Mouse (Mus musculus): ENCODE data around the gene Stxbp1.
"Not testable (repeated sequence)": the region's sequence is repeated elsewhere in the genome, so short reads cannot be mapped to it uniquely, and the experiment has no call there.

The Stxbp1 gene

DNA sequence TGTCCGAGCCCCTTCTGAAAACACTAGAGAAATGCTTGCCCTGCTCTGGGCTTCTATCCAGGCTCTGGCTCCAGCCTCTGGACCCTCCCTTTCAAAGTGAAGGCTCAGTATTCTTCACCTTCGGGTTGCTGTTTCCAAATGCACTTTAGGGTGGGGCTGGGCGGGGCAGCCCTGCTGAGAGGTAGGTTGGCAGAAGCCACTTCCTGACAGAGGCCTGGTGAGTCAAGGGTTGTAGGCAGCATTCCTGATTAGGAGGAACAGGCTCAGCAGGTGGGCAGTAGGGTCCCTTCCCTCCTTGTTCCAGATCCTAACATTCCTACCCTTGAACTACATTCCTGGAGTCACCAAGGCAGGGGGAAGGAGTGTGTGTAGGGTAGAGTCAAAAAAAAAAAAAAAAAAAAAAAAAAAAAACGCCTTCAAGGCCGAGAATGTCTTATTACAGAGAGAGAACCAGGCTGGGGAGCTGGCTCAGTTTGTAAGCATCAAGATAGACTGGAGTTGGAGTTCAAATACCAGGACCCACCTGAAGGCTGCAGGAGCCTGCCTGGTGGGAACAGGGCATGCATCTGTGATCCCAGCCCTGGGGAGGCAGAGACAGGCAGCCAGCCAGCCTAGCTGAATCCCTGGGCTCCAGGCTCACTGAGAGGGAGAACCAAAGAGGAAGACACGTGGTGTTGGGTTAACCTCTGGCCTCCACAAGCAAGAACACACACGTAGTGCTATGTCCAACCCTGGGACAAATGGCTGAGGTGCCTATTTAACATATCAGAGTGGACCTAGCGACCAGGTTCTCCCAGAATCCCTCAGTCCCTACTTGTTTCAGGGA is 23.4 kb upstream of the Stxbp1 start:
- DNase-seq, result no peak

DNA sequence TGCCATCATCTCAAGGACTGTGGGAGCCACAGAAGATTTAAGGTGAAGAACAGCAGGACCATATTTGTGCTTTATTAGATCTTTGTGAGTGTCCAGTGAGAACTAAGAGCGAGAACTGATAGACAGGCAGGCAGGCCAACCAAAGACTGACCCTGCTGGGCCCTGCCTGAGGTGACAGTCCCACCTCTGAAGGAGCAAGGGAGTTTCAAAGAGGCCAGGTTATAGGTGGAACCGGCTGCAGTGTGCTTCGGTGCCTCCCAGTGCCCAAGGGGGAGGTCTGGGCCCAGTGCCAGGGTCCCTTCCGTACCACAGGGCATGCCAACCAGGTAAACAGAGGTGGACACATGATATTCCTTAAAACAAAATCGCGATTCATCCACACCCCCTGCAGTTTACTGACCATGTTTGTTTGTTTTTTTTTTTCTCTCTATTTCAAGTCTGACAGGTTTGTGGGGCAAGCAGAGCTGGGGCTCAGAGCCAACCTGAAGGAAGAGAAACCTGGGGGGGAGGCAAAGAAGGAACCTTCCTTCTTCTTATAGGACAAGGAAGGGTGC is 22.8 kb upstream of the Stxbp1 start:
- no peak for DNase-seq

DNA sequence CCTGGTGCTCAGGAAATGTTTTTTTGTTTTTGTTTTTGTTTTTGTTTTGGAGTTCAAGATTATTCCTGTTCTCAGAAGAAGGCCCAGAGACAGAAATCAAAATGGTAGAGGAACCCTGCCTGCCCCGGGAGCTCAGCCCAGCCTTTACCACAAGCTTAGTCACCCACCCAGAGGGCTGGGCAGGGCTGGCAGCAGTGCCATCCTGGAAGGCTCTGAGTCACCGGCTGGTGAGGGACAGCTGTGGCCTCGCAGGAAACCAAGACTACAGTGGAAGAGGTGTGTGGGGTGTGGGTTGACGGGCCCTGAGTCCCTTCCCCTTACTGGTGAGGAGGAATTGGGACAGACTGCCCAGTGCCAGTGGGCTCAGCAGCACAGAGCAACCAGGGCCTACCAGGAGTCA is 20.3 kb upstream of the Stxbp1 start:
- DNase-seq, result no peak

DNA sequence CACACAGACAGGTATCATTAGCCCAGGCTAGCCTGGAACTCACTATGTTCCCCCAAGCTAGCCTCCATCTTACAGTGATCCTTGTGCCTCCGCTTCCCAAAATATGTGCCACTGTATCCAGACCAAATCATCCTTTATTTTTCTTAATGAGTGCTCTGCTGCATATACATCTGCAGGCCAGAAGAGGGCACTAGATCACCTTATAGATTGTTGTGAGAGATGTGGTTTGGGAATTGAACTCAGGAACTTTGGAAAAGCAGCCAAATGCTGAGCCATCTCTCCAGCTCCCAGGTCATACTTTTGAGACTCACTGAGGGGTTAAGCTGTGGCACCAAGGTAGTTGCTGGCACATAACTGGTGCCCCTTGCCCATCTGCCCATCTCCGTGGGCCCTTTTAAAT is 17.7 kb upstream of the Stxbp1 start:
- peak; percentile 52 for DNase-seq

DNA sequence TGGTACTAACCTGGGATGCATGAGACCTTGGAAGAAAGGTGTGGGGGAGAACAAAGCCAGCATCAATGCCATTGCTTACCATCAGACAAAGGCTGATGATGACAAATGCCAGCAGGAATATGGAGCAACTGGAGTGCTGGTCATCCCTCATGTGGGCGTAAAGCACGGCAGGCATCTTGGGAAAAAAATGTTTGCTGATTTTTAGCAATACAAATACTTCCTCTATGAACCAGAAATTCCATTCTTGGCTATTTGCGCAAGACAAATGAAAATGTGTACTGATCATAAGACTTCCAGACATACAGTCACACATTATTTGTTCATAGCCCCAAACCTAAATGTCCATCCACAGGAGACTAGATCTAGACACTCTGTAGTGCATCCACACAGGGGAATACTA is 16.3 kb upstream of the Stxbp1 start:
- DNase-seq, result no peak

DNA sequence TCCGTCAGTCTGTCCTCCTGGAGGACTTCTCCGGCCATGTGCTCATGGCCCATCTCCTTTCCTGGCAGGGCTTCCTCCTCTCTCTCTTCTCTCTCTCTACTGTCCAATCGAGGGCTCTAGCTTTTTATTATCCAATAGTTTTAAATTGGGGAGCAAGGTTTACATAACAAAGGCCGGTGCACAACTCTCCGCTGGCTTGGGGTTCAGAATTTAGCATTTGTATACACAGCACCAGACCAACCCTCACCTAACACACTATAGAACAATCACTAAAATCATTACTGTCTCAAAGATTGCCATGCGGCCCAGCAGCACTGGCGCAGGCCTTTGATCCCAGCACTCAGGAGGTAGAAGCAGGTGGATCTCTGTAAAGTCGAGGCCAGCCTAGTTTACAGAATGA is 13.8 kb upstream of the Stxbp1 start:
- no peak for DNase-seq

DNA sequence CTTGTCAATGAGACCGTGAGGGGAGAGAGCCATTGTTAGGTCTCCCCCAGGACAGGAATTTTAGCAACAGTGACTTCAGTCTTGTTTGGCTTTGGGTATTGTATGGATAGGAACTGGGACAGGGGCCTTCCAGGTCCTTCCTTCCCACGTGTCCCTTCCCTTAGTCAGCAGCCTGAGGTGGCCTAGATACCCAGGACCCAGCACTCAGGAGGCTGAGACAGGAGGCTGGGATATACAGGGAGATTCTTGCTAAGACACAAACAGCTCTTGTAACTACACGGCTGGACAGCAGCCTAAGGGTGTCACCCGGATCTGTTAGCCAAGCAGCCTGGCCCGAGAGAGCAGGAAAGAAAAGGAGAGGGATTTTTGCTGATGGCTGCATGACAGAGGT is 12.6 kb upstream of the Stxbp1 start:
- DNase-seq, result no peak

DNA sequence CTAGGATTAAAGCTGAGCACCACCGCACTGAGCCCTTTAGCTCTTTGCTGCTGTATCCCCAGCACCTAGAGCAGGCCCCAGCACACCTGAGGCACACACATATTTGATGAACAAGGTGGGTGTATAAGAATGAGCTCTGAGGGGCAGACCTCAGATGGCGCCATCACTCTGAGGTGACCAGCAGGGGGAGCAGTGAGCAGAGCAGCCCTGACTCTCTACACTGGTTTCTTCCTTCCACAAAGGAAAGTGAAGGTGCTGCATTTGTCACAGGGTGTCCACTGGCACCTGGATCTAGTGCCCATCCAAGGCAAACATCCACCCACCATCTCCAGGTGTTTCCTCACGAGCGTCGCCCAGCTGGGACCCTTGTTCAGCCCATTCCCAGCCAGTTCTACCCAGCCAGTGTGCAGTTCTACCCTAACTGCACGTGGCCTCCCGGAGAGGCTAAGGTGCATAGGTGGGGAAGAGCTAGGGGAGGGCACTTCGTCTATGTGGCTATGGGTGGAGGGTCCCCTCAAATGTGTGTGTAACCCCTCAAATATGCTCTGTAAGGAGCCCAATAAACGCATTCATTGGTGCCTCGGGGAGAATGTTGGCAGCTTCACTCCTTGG is 12.1 kb upstream of the Stxbp1 start:
- DNase-seq, result peak; percentile 68

DNA sequence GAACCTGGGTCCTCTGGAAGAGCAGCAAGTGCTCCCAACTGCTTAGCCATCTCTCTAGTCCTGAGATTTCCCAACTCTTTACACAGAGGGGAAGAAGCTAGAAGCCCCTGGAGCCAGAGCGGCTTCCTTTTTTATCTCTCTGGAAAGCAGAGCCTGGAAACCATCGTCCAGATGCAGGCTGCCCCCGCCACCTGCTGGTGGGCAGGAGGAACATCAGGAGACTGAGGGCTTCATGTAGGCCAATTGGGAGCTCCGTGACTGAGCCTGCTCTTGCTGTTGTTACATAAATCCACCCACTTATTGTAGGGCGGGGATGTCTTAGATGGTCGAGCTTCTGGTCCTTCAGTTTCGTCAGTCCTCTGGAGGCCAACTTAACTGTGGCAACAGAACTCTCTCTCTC is 10.5 kb upstream of the Stxbp1 start:
- peak; percentile 85 for DNase-seq

DNA sequence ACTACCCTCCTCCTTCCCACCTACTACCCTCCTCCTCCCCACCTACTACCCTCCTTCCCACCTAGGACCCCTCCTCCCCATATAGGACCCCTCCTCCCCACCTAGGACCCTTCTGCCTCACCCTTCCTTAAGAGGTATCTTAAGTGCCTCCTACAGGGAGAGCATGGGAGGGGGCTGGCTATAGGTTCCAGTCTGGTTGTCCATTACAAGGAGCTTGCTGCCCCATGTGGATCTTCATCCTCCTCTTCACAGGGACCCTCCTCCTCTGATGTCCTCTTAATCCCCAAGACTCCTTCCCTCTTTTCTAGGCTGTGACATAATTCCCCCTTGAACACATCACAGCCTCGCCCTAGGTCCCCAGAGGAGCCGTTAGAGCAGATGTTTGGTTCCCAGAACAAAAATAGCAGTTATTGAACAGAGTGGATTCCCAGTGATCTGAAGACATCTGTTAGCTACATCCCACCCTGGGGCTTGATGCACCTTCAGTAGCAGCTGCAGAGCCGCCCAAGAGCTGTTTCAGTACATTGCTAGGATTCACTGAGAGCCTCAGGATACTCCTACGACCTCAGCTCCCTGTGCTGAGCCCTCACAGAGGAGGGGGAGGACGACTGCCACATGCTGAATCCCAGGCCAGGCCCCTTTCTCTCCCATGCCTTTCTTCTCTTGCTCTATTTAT is 8.9 kb upstream of the Stxbp1 start:
- DNase-seq, result peak; percentile 32

DNA sequence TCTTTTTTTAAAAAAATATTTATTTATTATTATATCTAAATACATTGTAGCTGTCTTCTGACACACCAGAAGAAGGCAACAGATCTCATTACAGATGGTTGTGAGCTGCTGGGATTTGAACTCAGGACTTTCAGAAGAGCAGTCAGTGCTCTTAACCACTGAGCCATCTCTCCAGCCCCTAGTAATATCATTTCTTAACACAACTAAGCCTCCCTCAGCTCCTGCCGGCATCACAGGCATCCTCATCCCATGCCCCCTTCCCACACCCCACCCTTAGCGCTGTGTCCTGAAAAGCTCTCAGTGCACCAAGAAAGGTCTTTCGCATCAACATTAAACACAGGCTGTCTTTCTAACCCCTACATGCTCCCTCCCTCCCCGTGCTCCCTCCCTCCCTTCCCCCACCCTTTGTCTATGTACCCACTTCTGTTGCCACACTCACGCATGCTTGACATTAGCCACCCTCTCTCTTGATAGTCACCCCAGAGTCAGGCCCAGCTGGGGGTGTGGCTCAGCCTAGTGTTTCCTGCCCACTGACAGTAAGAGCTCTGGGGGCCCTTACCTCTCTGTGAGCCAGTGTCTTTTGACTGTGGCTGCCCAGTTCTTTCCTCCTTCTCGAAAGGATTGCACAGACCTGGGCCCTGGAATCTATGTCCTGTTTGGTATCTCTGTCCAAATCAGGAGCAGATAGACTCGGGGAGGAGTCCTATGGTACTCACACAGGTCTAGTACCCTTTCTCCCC is 8.2 kb upstream of the Stxbp1 start:
- peak; percentile 52 for DNase-seq

DNA sequence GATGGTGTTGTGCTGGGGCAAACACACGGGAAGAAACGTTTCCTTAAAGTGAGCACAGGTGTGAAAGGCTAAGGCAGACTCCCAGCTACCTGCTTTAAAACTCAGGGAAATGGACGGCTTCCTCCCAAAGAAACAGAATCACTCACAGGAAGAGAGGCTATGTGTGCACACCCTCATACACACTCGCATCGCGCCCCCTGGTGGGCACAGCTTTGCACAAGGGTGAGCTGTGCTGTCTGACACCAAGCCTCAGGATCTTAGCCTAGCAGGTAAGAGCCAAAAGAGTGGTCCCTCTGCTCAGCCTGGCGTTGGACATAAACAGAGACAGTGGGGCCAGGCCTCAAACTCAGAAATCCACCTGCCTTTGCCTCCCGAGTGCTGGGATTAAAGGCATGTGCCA is 7.2 kb upstream of the Stxbp1 start:
- DNase-seq, result peak; percentile 95

DNA sequence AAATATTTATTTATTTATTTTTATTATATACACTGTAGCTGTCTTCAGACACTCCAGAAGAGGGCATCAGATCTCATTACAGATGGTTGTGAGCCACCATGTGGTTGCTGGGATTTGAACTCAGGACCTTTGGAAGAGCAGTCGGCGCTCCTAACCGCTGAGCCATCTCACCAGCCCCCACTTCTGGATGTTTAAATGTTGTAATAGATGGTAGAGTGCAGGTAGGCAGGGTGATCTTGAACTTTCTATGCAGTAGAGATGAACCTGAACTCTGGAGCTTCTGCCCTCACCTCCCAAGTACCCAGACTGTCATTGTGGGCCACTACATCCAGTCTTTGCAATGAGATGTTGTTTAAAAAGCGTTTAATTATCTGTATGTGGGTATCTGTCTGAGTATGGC is 6.7 kb upstream of the Stxbp1 start:
- not testable (repeated sequence) for DNase-seq

DNA sequence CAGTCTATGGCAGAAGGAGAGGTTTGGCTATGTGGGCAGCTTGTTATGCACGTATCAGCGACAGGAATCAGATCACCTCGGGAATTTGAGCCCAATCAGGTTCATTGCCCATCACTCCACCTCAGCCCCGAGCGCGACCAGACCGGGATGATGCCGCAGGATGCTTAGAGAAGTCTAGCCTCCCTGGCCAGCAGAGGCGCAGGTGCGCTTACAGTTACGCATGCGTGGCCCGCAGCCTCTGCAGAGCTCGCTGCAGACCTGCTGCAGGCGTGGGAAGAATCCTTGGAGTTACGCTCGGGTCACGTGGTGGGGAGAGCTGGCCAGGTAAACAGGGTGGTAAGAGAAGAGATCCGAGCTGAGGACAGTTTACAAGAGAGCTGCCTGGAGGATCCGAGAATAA is 5.1 kb upstream of the Stxbp1 start:
- DNase-seq, result peak; percentile 92

DNA sequence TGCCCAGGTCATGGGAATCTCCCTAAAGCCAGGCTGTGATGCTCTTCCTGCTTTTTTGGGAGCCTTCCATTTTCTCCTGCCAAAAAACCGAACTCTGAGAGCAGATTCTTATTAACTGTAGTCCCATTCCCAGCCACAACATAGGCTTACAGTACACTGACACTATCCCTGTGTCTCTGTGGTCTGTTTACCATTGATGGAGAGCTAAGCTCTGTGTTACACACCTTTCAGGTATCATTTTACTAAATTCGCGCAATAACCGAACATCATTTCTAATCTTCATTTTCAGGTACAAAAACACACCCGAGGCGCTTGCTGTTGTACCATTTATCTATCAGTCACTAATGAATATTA is 400 bp upstream of the Stxbp1 start:
- no peak for DNase-seq

DNA sequence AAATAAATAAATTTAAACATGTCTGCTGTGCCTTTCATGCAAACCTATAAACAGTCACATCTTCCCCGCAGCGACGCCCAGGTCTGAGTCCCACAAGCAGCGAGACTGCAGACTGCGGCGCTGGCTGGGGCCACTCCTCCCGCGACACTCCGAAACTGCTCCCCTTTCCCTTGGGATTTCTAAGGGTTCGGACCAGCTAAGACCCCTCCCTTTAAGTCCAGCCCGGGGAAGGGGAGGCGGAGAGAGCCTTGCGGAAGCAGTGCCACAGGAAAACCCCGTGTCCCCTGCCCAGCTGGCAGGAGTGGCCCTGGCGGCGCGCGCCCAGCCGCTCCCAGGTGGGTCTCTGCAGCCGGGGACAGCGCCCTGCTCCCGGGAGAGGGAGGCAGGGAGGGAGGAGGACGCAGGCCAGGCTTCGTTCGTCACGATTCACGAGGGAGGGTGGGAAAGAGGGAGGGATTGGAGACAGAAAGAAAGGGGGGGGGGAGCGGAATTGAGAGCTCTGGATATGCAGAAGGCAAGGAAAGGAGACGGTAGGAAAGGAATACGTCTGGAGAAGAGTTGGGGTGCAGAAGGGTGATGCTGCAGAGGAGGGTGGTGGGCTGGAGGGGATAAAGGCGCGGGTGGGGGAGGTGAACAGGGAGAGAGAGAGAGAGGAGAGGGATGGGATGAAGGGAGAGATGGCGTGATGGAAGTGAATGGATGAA is 792 bp downstream of the Stxbp1 start:
- DNase-seq, result peak; percentile 83

DNA sequence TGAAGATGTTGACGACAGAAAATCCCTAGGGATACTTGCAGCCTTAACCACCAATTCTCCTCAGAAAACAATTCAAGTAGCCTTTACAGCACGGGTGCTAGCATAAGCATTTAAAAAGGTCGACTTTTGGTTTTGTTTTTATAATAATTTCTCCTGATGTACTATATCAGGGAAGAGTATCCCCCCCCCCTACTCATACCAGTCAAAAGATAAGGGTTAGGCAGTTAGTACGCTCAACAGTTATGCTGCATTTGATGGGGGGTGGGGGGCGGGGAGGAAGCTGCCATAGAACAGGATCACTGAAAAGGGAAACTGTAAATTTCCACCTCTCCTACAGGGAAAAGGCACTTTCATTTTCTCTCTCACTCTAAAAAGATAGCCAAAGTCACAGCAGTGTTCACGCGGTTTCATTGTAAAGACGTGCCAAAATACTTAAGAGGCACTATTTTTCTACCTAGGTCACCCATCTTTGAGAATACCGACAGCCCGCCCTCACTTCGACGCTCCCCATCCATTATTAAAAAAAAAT is 1.4 kb downstream of the Stxbp1 start:
- no peak for DNase-seq

DNA sequence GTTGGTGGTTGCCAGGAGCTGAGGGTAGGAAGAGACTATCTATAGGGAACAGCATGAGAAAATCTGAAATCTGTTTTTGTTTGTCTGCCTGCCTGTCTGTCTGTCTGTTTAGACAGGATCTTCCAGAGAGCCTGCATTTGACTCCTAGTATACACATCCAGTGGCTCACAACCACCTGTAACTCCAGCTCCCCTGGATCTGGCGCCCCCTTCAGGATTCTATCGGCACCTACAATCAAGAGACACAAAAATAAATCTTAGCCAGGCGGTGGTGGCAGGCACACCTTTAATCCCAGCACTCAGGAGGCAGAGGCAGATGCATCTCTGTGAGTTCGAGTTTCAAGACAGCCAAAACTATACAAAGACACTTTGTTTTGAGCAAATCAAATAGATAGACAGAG is 4.5 kb downstream of the Stxbp1 start:
- no peak for DNase-seq

DNA sequence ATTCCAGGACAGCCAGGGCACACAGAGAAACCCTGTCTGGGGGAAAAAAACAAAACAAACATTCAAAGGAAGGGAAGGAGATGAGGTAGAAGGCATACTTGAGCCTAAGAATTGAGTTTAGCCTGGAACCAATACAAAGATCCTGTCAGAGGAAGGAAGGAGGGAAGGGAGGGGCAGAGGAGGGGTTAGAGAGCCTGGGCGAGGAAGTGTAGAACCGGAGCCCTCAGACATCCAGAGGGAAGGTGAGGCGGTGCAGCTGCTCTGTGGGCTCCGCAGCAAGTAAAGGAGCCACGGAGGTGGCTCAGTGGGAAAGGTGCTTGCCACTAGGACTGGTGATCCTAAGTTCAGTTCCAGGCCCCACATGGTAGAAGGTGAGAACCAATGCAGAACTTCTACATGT is 5.9 kb downstream of the Stxbp1 start:
- no peak for DNase-seq

DNA sequence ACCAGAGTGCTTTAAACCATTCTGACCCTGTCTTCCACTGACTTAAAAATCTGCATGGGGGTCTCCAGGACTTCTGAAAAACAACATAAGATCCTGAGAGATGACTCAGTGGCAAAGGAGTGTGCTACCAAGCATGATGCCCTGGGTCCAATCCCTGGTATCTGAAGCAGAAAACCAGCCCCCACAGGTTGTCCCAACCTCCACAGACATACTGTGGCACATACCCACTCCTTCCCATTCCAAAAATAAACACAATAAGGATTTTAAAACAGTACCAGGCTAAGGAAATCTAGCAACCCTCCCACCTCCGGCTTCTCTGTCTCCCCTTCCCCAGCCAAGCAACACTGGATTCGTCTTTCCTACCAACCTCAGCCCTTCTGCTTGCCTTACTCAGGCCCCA is 7.8 kb downstream of the Stxbp1 start:
- no peak for DNase-seq

DNA sequence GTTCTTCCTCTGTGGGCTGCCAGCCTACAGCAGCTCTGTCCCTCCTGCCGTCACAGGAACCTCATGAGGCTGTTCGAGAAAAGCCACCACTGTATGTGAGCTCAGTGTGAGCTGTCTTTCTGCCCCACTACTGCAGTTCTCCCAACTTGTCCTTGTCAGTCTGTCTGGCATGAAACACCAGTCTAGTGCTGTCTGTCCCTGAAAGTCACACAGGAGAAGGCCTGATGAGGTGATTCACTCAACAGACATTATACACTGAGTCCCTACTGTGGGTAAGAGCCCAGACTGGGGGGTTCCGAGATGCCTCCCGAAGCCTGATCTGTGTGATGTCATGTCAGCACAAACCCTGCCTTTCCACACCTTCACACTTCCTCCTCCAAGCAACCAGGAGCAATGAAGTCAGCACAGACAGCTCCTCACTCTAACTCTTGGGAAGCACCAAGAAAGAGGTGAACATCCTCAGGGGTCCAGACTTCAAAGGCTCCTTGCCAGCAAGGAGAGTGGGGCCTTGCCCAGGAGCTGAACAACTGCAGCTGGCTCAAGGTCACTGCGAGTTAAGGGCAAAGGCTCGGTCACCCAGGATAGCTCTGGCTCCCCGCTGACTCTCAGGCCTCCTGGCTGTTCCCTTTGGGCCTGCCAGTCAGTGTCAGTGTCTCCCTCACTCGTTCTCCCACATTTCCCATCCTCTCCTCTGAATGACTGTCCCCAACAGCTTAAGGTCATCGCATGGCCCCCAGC is 8.7 kb downstream of the Stxbp1 start:
- no peak for DNase-seq

DNA sequence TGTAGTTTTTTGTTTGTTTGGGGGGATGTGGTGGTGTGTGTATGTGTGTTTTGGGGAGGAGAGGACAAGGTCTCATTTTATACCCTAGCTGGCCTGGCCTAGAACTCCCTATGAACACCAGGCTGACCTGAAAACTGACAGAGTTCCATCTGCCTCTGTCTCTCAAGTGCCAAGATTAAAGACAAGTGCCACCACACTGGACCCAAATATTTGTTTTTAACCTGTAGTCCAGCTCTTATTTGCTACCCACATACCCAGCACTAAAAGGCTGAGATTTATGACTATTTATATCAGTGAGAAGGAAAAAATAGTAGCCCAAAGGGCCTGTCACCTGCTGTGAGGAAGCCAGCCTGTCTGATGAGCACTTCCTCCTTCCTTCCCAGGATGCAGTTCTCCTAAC is 11.5 kb downstream of the Stxbp1 start:
- peak; percentile 75 for DNase-seq
